Mouse (Mus musculus) limb, embryonic 14.5 days (tissue): Measurements from ENCODE around the gene Marcks. TPM values are rescaled to one million over a fixed set of nuclear protein-coding genes. Genes with fewer than 3 reads are reported as not detected.

Experiments
- ATAC-seq: fragments of 200-750 bp; cut with Nextera tagmentation; 2 replicates; pipeline ENCODE4 v1.8.0; 2017; ENCODE audit warnings: low read depth, moderate number of reproducible peaks, moderate TSS enrichment; ENCODE audit not compliant: low FRiP score
- DNase-seq: peaks from one replicate; pipeline ENCODE4 v3.0.0-alpha.2; 2015; ENCODE audit warnings: low spot score
- H3K27ac ChIP-seq: fragments of 300-500 bp; sonication (generic); replicated peaks from 2 replicates; pipeline ENCODE4 v1.5.1; 2014; ENCODE audit warnings: low read depth, mild to moderate bottlenecking, low read length, moderate library complexity, mixed read lengths
- H3K27me3 ChIP-seq: fragments of 300-500 bp; sonication (generic); 2 replicates; pipeline ENCODE4 v1.6.1; 2014; ENCODE audit warnings: low read length, mixed read lengths; ENCODE audit not compliant: control insufficient read depth, insufficient read depth
- H3K36me3 ChIP-seq: fragments of 300-500 bp; sonication (generic); 2 replicates; pipeline ENCODE4 v1.6.1; 2014; ENCODE audit warnings: mild to moderate bottlenecking, low read length, moderate library complexity, mixed read lengths; ENCODE audit not compliant: control insufficient read depth, insufficient read depth
- H3K4me1 ChIP-seq: fragments of 300-500 bp; sonication (generic); 2 replicates; pipeline ENCODE4 v1.6.1; 2014; ENCODE audit warnings: antibody characterized with exemption, low read length, mixed read lengths; ENCODE audit not compliant: control insufficient read depth, insufficient read depth
- H3K4me2 ChIP-seq: fragments of 300-500 bp; sonication (generic); replicated peaks from 2 replicates; pipeline ENCODE4 v1.6.1; 2014; ENCODE audit warnings: low read depth, mild to moderate bottlenecking, low read length, moderate library complexity; ENCODE audit not compliant: severe bottlenecking
- H3K4me3 ChIP-seq: fragments of 300-500 bp; sonication (generic); replicated peaks from 2 replicates; pipeline ENCODE4 v1.5.1; 2014; ENCODE audit warnings: low read length
- H3K9ac ChIP-seq: fragments of 300-500 bp; sonication (generic); 2 replicates; pipeline ENCODE4 v1.6.1; 2014; ENCODE audit warnings: mild to moderate bottlenecking, low read depth, low read length, moderate library complexity; ENCODE audit not compliant: severe bottlenecking
- H3K9me3 ChIP-seq: fragments of 300-500 bp; sonication (generic); 2 replicates; pipeline ENCODE4 v1.6.1; 2016; ENCODE audit warnings: low read length; ENCODE audit not compliant: control insufficient read depth
- POLR2A ChIP-seq: fragments of 200-500 bp; IDR thresholded peaks from 2 replicates; pipeline ENCODE4 v1.8.0; 2012; ENCODE audit warnings: inconsistent platforms, mild to moderate bottlenecking, moderate library complexity, borderline replicate concordance; ENCODE audit not compliant: insufficient read depth, insufficient read length; ENCODE audit errors: extremely low read depth
- WGBS: fragments of 180-500 bp; shearing (Covaris S2); extraction: QIAGEN DNeasy Blood & Tissue Kit; methylation state at CpG from one replicate; pipeline ENCODE4 v1.1.7; 2014; 5-methylcytosine and 5-hydroxymethylcytosine counted together
- polyA plus RNA-seq, 2 experiments: library from polyadenylated mRNA; depleted of rRNA in 1 of 2; stranded (reverse) in 1 of 2; unstranded in 1 of 2; fragments of >200 nt; fragmentation: Nextera tagmentation in 1 of 2; extraction: Ambion mirVana in 1 of 2; gene quantifications; 2 replicates each; pipeline versions ENCODE4 v1.2.1 to v1.2.3; 2012 to 2014

Marcks gene
- polyA plus RNA-seq, 2 experiments: 202 to 265 TPM

- no peak for TF ChIP-seq POLR2A
- no peak for ATAC-seq
- Histone ChIP-seq H3K36me3 (no peaks in the 10 kb centered on the region), H3K27ac (no peak overlapping the region), H3K4me1 (no peaks in the 10 kb centered on the region), H3K9me3 (no peaks in the 10 kb centered on the region), H3K4me2 (no peak overlapping the region), H3K9ac (no peak overlapping the region), H3K27me3 (no peaks in the 10 kb centered on the region), H3K4me3 (no peak overlapping the region)
- no peak for DNase-seq
- 48% methylated on average over 4 of the region's 4 CpGs for WGBS
Observed at GRCm38 (mm10) chr10:37112812-37113211, 25.9 kb downstream of the Marcks start.

- Histone ChIP-seq H3K9me3 (no peaks in the 10 kb centered on the region), H3K36me3 (no peaks in the 10 kb centered on the region), H3K4me2 (no peak overlapping the region), H3K27ac (no peak overlapping the region), H3K4me3 (no peak overlapping the region), H3K4me1 (no peaks in the 10 kb centered on the region), H3K9ac (no peak overlapping the region), H3K27me3 (no peaks in the 10 kb centered on the region)
- ATAC-seq (no peak), DNase-seq (no peak)
- no peak for TF ChIP-seq POLR2A
- 41% methylated on average over 3 of the region's 3 CpGs for whole genome bisulfite sequencing
Observed at GRCm38 (mm10) chr10:37112362-37112761, 26.4 kb downstream of the Marcks start.

DNA sequence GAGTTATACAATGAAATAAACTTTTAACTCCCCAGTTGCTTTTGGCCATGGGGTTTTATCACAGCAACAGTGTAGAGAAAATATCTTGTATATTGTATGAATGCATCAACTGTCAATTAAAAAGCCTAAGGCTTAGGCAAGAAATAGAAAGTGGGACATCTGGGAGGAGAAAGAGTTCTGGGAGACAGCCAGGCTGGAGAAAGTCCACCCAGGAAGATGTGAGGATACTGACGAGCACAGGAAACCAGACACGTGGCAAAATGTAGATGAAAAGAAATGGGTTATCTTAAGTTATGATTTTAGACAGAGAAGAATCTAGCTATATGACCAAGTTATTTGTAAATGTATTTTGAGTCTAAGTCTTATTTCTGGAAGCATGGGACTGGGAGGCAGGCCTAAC, 27.3 kb downstream of the Marcks start:
- H3K9ac ChIP-seq: no peak overlapping the region
- WGBS: 72% methylated on average over 2 of the region's 2 CpGs

DNA sequence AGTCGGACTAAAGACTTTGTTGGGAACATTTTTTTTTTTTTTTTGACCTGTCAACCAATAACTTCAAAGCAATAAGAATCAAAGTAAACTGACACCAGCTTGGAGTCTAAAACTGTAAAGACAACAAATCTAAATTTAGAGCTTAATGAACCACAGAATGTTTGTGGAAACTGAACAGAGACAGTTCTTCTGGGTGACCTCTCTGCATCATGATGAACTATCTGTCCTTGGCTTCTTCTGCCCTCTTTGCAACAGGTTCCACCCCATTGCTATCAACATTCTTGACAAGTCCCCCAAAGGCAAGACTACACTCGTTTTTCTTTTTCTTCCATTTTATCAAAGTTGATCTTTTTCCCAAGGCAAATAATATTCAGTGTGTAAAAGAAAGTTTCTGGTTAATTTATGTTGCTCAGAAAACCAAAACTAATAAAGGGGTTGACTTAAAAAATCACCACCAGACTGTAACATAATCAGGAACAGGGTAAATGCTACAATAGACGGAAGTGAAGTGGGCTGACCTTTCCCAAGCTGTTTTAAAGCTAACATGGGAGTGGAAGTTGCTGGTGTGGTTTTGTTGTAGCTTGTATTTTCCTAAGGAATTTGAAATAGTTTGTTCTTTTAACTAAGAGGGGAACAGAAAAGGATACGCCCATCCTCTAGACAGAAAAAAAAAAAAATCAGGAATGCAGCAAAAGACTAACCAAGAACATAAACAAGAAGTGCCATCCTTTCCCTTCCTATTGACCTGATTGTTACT, 31.7 kb downstream of the Marcks start:
- ATAC-seq (no peak), DNase-seq (no peak)
- no peak for TF ChIP-seq POLR2A
- Histone ChIP-seq H3K4me1 (no peaks in the 10 kb centered on the region), H3K36me3 (no peaks in the 10 kb centered on the region), H3K27me3 (no peaks in the 10 kb centered on the region), H3K4me2 (no peak overlapping the region), H3K9ac (no peak overlapping the region), H3K9me3 (no peaks in the 10 kb centered on the region), H3K27ac (no peak overlapping the region), H3K4me3 (no peak overlapping the region)
- 55% methylated on average over 4 of the region's 4 CpGs for WGBS

More for the DNA sequence above, 27.3 kb downstream of the Marcks start:
- Histone ChIP-seq H3K4me2 (no peak overlapping the region), H3K27ac (no peak overlapping the region), H3K36me3 (no peaks in the 10 kb centered on the region), H3K27me3 (no peaks in the 10 kb centered on the region), H3K4me1 (no peaks in the 10 kb centered on the region), H3K9me3 (no peaks in the 10 kb centered on the region), H3K4me3 (no peak overlapping the region)
- TF ChIP-seq POLR2A: no peak
- DNase-seq (no peak), ATAC-seq (no peak)

DNA sequence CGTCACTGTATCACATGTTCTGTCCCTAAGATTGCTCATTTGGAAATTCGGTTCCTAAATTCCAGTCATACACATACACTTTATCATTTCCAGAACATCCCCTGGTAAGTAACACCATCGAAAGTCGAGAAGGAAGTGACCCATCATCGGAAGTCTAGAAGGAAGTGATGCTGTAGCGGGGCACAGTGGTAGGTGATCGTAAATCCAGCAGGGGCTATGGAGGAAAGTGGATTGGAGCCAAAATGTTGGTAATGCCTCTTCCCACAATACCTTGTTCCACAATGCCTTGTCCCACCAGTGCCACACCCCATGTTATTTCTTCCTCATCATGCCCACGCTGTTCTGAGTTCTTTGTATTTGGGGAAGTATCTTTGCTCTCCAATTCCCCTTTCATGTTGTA, 32.4 kb downstream of the Marcks start:
- Histone ChIP-seq H3K4me1 (no peaks in the 10 kb centered on the region), H3K27me3 (no peaks in the 10 kb centered on the region), H3K9ac (no peak overlapping the region), H3K4me2 (no peak overlapping the region), H3K9me3 (no peaks in the 10 kb centered on the region), H3K36me3 (no peaks in the 10 kb centered on the region), H3K4me3 (no peak overlapping the region), H3K27ac (no peak overlapping the region)
- DNase-seq (no peak), ATAC-seq (no peak)
- TF ChIP-seq POLR2A: no peak
- 80% methylated on average over 8 of the region's 8 CpGs for WGBS
